Mouse (Mus musculus) cerebral cortex, adult 2 months (tissue): ENCODE data around the gene Klhl11.

Experiments
- WGBS: fragments of 180-500 bp; shearing (Covaris S2); methylation state at CpG from one replicate; pipeline ENCODE4 v1.1.7; 2018; 5-methylcytosine and 5-hydroxymethylcytosine counted together

Gene Klhl11

GRCm38 (mm10) chr11:100414021-100414913 is 58.3 kb downstream of the Klhl11 start, which contains the start of gene P3h4:
Gene P3h4, minus strand, starts transcription at chr11:100414836.
- WGBS, result 3% methylated on average over 93 of the region's 93 CpGs

- WGBS, result 83% methylated on average over 11 of the region's 11 CpGs
Measured at GRCm38 (mm10) chr11:100413541-100413940, 59.0 kb downstream of the Klhl11 start.
